Mouse (Mus musculus): Measurements from ENCODE around the gene Frmd6.

DNA sequence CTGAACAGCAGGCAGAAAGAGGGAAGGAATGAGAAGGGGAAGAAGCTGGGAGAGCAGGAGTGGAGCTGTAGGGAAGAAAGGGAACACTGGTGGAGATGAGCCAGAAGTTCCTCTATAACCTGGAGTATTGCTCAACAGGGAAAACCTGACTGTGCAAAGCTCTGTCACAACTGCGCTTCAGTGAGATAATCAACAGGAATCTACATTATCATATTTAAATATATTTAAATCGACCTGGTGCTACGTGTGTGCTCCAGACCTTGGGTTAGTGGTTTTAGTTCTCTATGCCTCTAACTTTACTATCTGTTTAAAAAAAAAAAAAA lies 30.0 kb upstream of the Frmd6 start:
- no peak for TF ChIP-seq CTCF (IDR thresholded peaks at IDR 0.05; ENCODE audit: low read depth, low read length)
- TF ChIP-seq POLR2A (IDR thresholded peaks at IDR 0.05; ENCODE audit: borderline replicate concordance, low read depth, low read length) = no peak

Data from bone marrow macrophage, adult 2 months (primary cell).